Mouse (Mus musculus) stomach, embryonic 14.5 days (tissue): Measurements from ENCODE around the gene Rabgap1l. TPM values are rescaled to one million over a fixed set of nuclear protein-coding genes. Genes with fewer than 3 reads are reported as not detected.
A peak's percentile ranks its signal among the peaks of the same experiment; 100 is the strongest.

Experiments
- ATAC-seq: fragments of 200-750 bp; cut with Nextera tagmentation; 2 replicates; pipeline ENCODE4 v1.8.0; 2017; ENCODE audit warnings: low read depth, moderate TSS enrichment; ENCODE audit not compliant: insufficient number of reproducible peaks, insufficient read depth, low FRiP score
- H3K27ac ChIP-seq: fragments of 300-500 bp; sonication (generic); 2 replicates; pipeline ENCODE4 v1.5.1; 2014; ENCODE audit warnings: mild to moderate bottlenecking, low read length, moderate library complexity, mixed read lengths
- H3K27me3 ChIP-seq: fragments of 300-500 bp; sonication (generic); 2 replicates; pipeline ENCODE4 v1.6.1; 2014; ENCODE audit warnings: low read length, control low read depth, mixed read lengths; ENCODE audit not compliant: control insufficient read depth, insufficient read depth
- H3K36me3 ChIP-seq: fragments of 300-500 bp; sonication (generic); 2 replicates; pipeline ENCODE4 v1.6.1; 2014; ENCODE audit warnings: mild to moderate bottlenecking, control low read depth, low read length, moderate library complexity, mixed read lengths; ENCODE audit not compliant: control insufficient read depth, insufficient read depth
- H3K4me1 ChIP-seq: fragments of 300-500 bp; sonication (generic); 2 replicates; pipeline ENCODE4 v1.6.1; 2014; ENCODE audit warnings: low read length, control low read depth, mixed read lengths; ENCODE audit not compliant: control insufficient read depth, insufficient read depth
- H3K4me2 ChIP-seq: fragments of 300-500 bp; sonication (generic); replicated peaks from 2 replicates; pipeline ENCODE4 v1.6.1; 2014; ENCODE audit warnings: low read depth, low read length, control low read depth
- H3K4me3 ChIP-seq: fragments of 300-500 bp; sonication (generic); 2 replicates; pipeline ENCODE4 v1.5.1; 2014; ENCODE audit warnings: low read depth, low read length, control low read depth
- H3K9ac ChIP-seq: fragments of 300-500 bp; sonication (generic); replicated peaks from 2 replicates; pipeline ENCODE4 v1.6.1; 2014; ENCODE audit warnings: low read depth, mild to moderate bottlenecking, control low read depth, low read length, moderate library complexity, mixed read lengths
- H3K9me3 ChIP-seq: fragments of 300-500 bp; sonication (generic); 2 replicates; pipeline ENCODE4 v1.6.1; 2016; ENCODE audit warnings: low read depth, low read length, control low read depth; ENCODE audit not compliant: control insufficient read depth
- WGBS: fragments of 180-500 bp; shearing (Covaris S2); extraction: QIAGEN DNeasy Blood & Tissue Kit; methylation state at CpG from one replicate; pipeline ENCODE4 v1.1.7; 2014; 5-methylcytosine and 5-hydroxymethylcytosine counted together
- polyA plus RNA-seq: library from polyadenylated mRNA; unstranded; fragments of >200 nt; fragmentation: Nextera tagmentation; extraction: Ambion mirVana; gene quantifications from 2 replicates; pipeline ENCODE4 v1.2.1, GENCODE M21; 2014

Gene Rabgap1l
- polyA plus RNA-seq: 26.7 and 29.1 TPM in 2 replicates

- H3K4me1 ChIP-seq: no peaks in the 10 kb centered on the region
- peak within 1 kb of the TSS; percentile 95 for H3K4me2 ChIP-seq
- H3K4me3 ChIP-seq: peak within 1 kb of the TSS; percentile 93
- H3K9ac ChIP-seq: peak within 1 kb of the TSS; percentile 90
- under 1% methylated on average over 58 of the region's 67 CpGs for WGBS
- no peaks in the 10 kb centered on the region for H3K9me3 ChIP-seq
- no peaks in the 10 kb centered on the region for H3K36me3 ChIP-seq
- ATAC-seq: peak; percentile 95
- H3K27ac ChIP-seq: peak within 1 kb of the TSS; percentile 33; the same call in 1 of the 2 replicates
- no peaks in the 10 kb centered on the region for H3K27me3 ChIP-seq
Observed at GRCm38 (mm10) chr1:160792686-160793355, at the start of gene Rabgap1l. Gene Rabgap1l (minus strand): TSS chr1:160793211.

GRCm38 (mm10) chr1:160842567-160842966, 49.6 kb upstream of the Rabgap1l start:
- H3K4me1 ChIP-seq: no peaks in the 10 kb centered on the region
- H3K4me3 ChIP-seq: no peak overlapping the region
- no peak overlapping the region for H3K27ac ChIP-seq
- 70% methylated on average over 10 of the region's 10 CpGs for WGBS
- no peak overlapping the region for H3K4me2 ChIP-seq
- no peak for ATAC-seq
- no peaks in the 10 kb centered on the region for H3K36me3 ChIP-seq
- no peaks in the 10 kb centered on the region for H3K9me3 ChIP-seq
- no peak overlapping the region for H3K9ac ChIP-seq
- no peaks in the 10 kb centered on the region for H3K27me3 ChIP-seq

- Histone ChIP-seq H3K9ac (no peak overlapping the region), H3K9me3 (no peaks in the 10 kb centered on the region), H3K27me3 (no peaks in the 10 kb centered on the region), H3K27ac (no peak overlapping the region), H3K4me2 (no peak overlapping the region), H3K36me3 (no peaks in the 10 kb centered on the region), H3K4me1 (no peaks in the 10 kb centered on the region), H3K4me3 (no peak overlapping the region)
- 61% methylated on average over 5 of the region's 5 CpGs for WGBS
- ATAC-seq: no peak
Observed at GRCm38 (mm10) chr1:160840618-160841017, 47.6 kb upstream of the Rabgap1l start.

GRCm38 (mm10) chr1:160839095-160839494, 46.1 kb upstream of the Rabgap1l start:
- H3K4me2 ChIP-seq: no peak overlapping the region
- no peak overlapping the region for H3K9ac ChIP-seq
- H3K4me3 ChIP-seq: no peak overlapping the region
- no peaks in the 10 kb centered on the region for H3K36me3 ChIP-seq
- H3K27me3 ChIP-seq: no peaks in the 10 kb centered on the region
- WGBS: 57% methylated on average over 4 of the region's 4 CpGs
- H3K4me1 ChIP-seq: no peaks in the 10 kb centered on the region
- no peak overlapping the region for H3K27ac ChIP-seq
- ATAC-seq: no peak
- no peaks in the 10 kb centered on the region for H3K9me3 ChIP-seq

GRCm38 (mm10) chr1:160834446-160834845, 41.4 kb upstream of the Rabgap1l start:
- no peak for ATAC-seq
- Histone ChIP-seq H3K27ac (no peak overlapping the region), H3K9me3 (no peaks in the 10 kb centered on the region), H3K27me3 (no peaks in the 10 kb centered on the region), H3K9ac (no peak overlapping the region), H3K4me1 (no peaks in the 10 kb centered on the region), H3K4me2 (no peak overlapping the region), H3K4me3 (no peak overlapping the region), H3K36me3 (no peaks in the 10 kb centered on the region)
- WGBS: 85% methylated on average over 1 of the region's 1 CpGs

- Histone ChIP-seq H3K36me3 (no peaks in the 10 kb centered on the region), H3K4me2 (no peak overlapping the region), H3K27me3 (no peaks in the 10 kb centered on the region), H3K9ac (no peak overlapping the region), H3K4me3 (no peak overlapping the region), H3K27ac (no peak overlapping the region), H3K4me1 (no peaks in the 10 kb centered on the region), H3K9me3 (no peaks in the 10 kb centered on the region)
- no peak for ATAC-seq
- WGBS: 80% methylated on average over 9 of the region's 9 CpGs
Observed at GRCm38 (mm10) chr1:160832267-160833021, 39.4 kb upstream of the Rabgap1l start.

GRCm38 (mm10) chr1:160830608-160831498, 37.8 kb upstream of the Rabgap1l start:
- 90% methylated on average over 8 of the region's 8 CpGs for WGBS

GRCm38 (mm10) chr1:160825441-160825856, 32.4 kb upstream of the Rabgap1l start:
- H3K9ac ChIP-seq: no peak overlapping the region
- no peak overlapping the region for H3K27ac ChIP-seq
- H3K27me3 ChIP-seq: no peaks in the 10 kb centered on the region
- H3K4me3 ChIP-seq: no peak overlapping the region
- no peak for ATAC-seq
- no peaks in the 10 kb centered on the region for H3K9me3 ChIP-seq
- H3K36me3 ChIP-seq: no peaks in the 10 kb centered on the region
- no peak overlapping the region for H3K4me2 ChIP-seq
- no peaks in the 10 kb centered on the region for H3K4me1 ChIP-seq
- 61% methylated on average over 3 of the region's 3 CpGs for WGBS

More at GRCm38 (mm10) chr1:160830608-160831498, 37.8 kb upstream of the Rabgap1l start:
- Histone ChIP-seq H3K4me2 (no peak overlapping the region), H3K9ac (no peak overlapping the region), H3K4me1 (no peaks in the 10 kb centered on the region), H3K9me3 (no peaks in the 10 kb centered on the region), H3K27me3 (no peaks in the 10 kb centered on the region), H3K36me3 (no peaks in the 10 kb centered on the region), H3K27ac (no peak overlapping the region), H3K4me3 (no peak overlapping the region)
- no peak for ATAC-seq
